Mouse (Mus musculus) liver, embryonic 11.5 days (tissue): Measurements from ENCODE around the gene Psmg4. TPM values are rescaled to one million over a fixed set of nuclear protein-coding genes. Genes with fewer than 3 reads are reported as not detected.

ENCODE experiments used
- ATAC-seq: fragments of 200-750 bp; cut with Nextera tagmentation; replicated peaks from 2 replicates; pipeline ENCODE4 v1.8.0; 2017; ENCODE audit warnings: moderate number of reproducible peaks, mild to moderate bottlenecking, moderate TSS enrichment, moderate library complexity; ENCODE audit not compliant: low FRiP score
- DNase-seq: peaks from one replicate; pipeline ENCODE4 v3.0.0-alpha.2; 2017; ENCODE audit warnings: low spot score
- H3K27ac ChIP-seq: fragments of 300-500 bp; sonication (generic); 2 replicates; pipeline ENCODE4 v1.5.1; 2014; ENCODE audit warnings: mild to moderate bottlenecking, low read depth, low read length, control low read depth
- H3K27me3 ChIP-seq: fragments of 300-500 bp; sonication (generic); replicated peaks from 2 replicates; pipeline ENCODE4 v1.6.1; 2014; ENCODE audit warnings: low read length, mixed read lengths; ENCODE audit not compliant: control insufficient read depth, insufficient read depth
- H3K36me3 ChIP-seq: fragments of 300-500 bp; sonication (generic); 2 replicates; pipeline ENCODE4 v1.6.1; 2014; ENCODE audit warnings: mild to moderate bottlenecking, low read length, moderate library complexity, mixed read lengths; ENCODE audit not compliant: control insufficient read depth, insufficient read depth
- H3K4me1 ChIP-seq: fragments of 300-500 bp; sonication (generic); replicated peaks from 2 replicates; pipeline ENCODE4 v1.6.1; 2014; ENCODE audit warnings: low read length, mixed read lengths; ENCODE audit not compliant: control insufficient read depth, insufficient read depth
- H3K4me2 ChIP-seq: fragments of 300-500 bp; sonication (generic); 2 replicates; pipeline ENCODE4 v1.6.1; 2014; ENCODE audit warnings: mild to moderate bottlenecking, control low read depth, moderate library complexity
- H3K4me3 ChIP-seq: fragments of 300-500 bp; sonication (generic); 2 replicates; pipeline ENCODE4 v1.5.1; 2014; ENCODE audit warnings: low read depth, low read length, control low read depth
- H3K9ac ChIP-seq: fragments of 300-500 bp; sonication (generic); 2 replicates; pipeline ENCODE4 v1.6.1; 2014; ENCODE audit warnings: low read depth, low read length, control low read depth
- H3K9me3 ChIP-seq: fragments of 300-500 bp; sonication (generic); 2 replicates; pipeline ENCODE4 v1.6.1; 2016; ENCODE audit warnings: low read length, inconsistent platforms, mixed read lengths; ENCODE audit not compliant: control insufficient read depth
- WGBS: fragments of 180-500 bp; shearing (Covaris S2); extraction: QIAGEN DNeasy Blood & Tissue Kit; methylation state at CpG from one replicate; pipeline ENCODE4 v1.1.7; 2014; 5-methylcytosine and 5-hydroxymethylcytosine counted together
- polyA plus RNA-seq: library from polyadenylated mRNA; unstranded; fragments of >200 nt; fragmentation: Nextera tagmentation; extraction: Ambion mirVana; gene quantifications from 2 replicates; pipeline ENCODE4 v1.2.1, GENCODE M21; 2014

Gene Psmg4
- polyA plus RNA-seq, 1 experiment from 2014 or later = 91.4 TPM

DNA sequence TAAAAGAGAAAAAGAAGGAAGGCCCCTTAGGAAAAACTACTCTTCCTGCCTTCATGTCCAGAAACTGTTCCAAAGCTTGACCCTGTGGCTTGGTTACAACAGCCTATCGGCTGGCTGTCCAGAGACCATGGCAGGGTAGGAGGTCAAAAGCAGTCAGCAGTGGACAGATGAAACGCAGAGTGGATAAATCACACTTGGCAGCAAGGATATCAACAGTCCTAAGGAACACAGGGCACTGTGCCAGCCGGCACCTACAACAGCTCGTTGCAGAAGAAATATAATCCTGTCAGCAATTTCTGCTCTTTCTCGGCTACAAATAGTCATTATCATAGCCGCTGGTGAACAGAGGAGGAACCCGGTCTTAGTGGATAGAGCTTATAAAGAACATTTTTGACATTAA is 60.2 kb downstream of the Psmg4 start:
- DNase-seq (no peak), ATAC-seq (no peak)
- Histone ChIP-seq H3K9ac (no peak overlapping the region), H3K9me3 (no peaks in the 10 kb centered on the region), H3K4me2 (no peak overlapping the region), H3K27me3 (no peaks in the 10 kb centered on the region), H3K4me1 (peaks cover 5% of the 10 kb centered on the region; the same call in 1 of the 2 replicates), H3K4me3 (no peak overlapping the region), H3K36me3 (peaks cover 3% of the 10 kb centered on the region; the same call in 1 of the 2 replicates), H3K27ac (no peak overlapping the region)
- 75% methylated on average over 7 of the region's 7 CpGs for WGBS

GRCm38 (mm10) chr13:34226940-34227339 is 64.2 kb downstream of the Psmg4 start:
- H3K4me2 ChIP-seq = no peak overlapping the region
- ATAC-seq (no peak), DNase-seq (no peak)
- H3K9ac ChIP-seq = no peak overlapping the region
- no peaks in the 10 kb centered on the region for H3K9me3 ChIP-seq
- no peaks in the 10 kb centered on the region for H3K36me3 ChIP-seq
- H3K27ac ChIP-seq = no peak overlapping the region
- no peak overlapping the region for H3K4me3 ChIP-seq
- 27% methylated on average over 1 of the region's 1 CpGs for WGBS
- H3K27me3 ChIP-seq = no peaks in the 10 kb centered on the region
- peaks cover 13% of the 10 kb centered on the region for H3K4me1 ChIP-seq

Other genes with a start within 250 kb of the Psmg4 start
- 35.7 and 36.5 TPM in 2 replicates for gene Nqo2, start 198.3 kb upstream of the Psmg4 start, polyA plus RNA-seq
- gene Ripk1, start 160.6 kb upstream of the Psmg4 start, polyA plus RNA-seq = 18.6 and 23.4 TPM in 2 replicates
- gene Serpinb6a, start 160.2 kb upstream of the Psmg4 start, polyA plus RNA-seq = 23.6 and 24.1 TPM in 2 replicates
- 32.8 and 35.3 TPM in 2 replicates for gene Bphl, start 125.4 kb upstream of the Psmg4 start, polyA plus RNA-seq
- 81.0 and 87.9 TPM in 2 replicates for gene Tubb2a, start 85.0 kb upstream of the Psmg4 start, polyA plus RNA-seq
- 7.6 and 7.7 TPM in 2 replicates for gene Tubb2b, start 32.5 kb upstream of the Psmg4 start, polyA plus RNA-seq
- gene Slc22a23, start 182.2 kb downstream of the Psmg4 start, polyA plus RNA-seq = 11.0 and 11.6 TPM in 2 replicates